Mouse (Mus musculus) urinary bladder, adult 2 months (tissue): ENCODE data around the gene Pipox. TPM values are rescaled to one million over a fixed set of nuclear protein-coding genes. Genes with fewer than 3 reads are reported as not detected.

Experiments used
- DNase-seq: peaks from one replicate; pipeline ENCODE4 v3.0.0; 2022; ENCODE audit warnings: low spot score
- polyA plus RNA-seq: library from polyadenylated mRNA; depleted of rRNA; stranded (reverse); fragments of >200 nt; gene quantifications from 2 replicates; pipeline ENCODE4 v1.2.3, GENCODE M21; 2012; rRNA removed

Pipox gene
- polyA plus RNA-seq, 1 experiment = 0.66 TPM

DNA sequence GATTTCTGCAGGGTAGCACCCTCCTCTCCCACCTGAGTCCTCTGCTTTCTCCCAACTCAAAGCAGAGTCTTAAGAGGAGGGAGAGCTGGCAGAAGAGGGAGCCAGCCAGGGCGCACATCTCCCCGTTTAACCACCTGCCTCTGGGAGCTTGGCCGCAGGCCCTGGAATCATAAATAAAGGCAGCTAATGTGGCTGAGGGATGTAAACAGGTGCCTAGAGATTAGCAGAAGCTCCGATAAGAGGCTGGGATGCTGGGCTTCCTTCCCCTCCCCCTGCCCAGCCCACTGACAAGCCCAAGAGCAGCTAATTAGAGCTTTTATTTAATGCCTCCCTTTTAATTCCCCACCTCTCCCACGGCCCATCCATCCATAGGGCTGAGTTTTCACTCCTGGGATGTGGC, 45.8 kb downstream of the Pipox start:
- no peak for DNase-seq

DNA sequence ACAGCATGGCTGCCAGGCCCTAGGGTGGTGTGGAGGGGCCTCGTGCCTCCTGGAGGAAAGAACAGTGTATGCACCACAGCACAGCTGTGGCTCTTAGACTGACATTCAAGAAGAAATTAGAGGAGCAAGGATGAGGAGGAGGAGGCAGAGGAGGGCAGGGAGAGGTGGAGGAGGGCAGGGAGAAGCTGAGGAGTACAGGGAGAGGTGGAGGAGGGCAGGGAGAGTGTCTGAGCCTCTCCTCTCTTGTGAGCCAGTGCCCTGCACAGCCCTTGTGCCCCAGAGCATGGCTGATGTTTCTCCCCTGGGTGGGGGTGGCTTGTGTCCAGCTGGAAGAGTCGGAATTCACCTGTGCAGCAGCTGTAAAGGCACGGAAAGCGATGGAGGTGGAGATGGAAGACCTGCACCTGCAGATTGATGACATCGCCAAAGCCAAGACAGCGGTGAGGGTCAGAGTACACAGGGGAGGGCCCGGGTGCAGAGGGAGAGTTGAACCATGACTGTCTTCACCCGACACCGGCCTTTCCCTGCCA, 46.2 kb downstream of the Pipox start:
- DNase-seq = no peak

DNA sequence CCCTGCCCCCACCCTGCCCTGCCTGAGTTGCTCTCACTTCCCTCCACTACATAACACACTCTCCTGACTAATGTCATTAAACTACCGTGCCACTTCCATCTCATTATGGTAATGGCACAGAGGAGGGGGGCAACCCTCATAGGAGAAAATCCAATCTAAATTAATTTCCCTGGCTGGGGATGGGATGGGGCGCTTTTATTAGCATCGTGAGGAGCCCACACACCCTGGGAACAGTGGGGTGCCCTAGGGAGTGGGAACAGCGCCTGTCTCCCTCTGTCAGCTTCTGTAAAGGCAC, 50.0 kb downstream of the Pipox start:
- no peak for DNase-seq

DNA sequence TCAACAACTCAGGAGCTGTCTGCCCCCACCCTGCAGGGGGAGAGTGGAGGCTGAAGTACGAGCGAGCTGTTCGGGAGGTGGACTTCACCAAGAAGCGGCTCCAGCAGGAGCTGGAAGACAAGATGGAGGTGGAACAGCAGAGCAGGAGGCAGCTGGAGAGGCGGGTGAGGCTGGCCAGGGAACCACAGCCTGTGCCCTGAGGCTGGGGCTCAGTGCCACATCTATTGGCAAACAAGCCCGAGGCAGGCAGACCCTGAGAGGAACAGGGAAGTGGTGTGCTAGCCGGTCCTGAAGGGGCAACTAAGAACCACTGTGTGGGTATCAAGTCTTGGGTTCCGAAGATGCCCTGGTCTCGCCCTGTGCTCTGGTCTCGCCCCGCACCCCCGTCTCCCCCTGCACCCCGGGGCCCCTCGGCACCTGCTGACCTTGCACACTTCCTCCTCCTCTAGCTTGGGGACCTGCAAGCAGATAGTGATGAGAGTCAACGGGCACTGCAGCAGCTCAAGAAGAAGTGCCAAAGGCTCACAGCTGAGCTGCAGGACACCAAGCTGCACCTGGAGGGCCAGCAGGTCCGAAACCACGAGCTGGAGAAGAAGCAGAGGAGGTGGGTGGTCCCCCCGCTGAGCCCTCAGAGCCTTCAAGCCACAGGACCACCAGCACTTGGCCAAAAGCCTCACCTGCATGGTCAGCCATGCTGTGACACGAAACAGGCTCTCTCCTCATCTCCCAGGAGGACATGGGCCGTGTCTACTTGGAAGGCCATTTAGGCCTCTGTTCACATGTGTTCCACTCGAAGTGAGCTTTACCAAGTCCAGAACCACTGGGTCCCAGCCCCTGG, 50.6 kb downstream of the Pipox start:
- no peak for DNase-seq

DNA sequence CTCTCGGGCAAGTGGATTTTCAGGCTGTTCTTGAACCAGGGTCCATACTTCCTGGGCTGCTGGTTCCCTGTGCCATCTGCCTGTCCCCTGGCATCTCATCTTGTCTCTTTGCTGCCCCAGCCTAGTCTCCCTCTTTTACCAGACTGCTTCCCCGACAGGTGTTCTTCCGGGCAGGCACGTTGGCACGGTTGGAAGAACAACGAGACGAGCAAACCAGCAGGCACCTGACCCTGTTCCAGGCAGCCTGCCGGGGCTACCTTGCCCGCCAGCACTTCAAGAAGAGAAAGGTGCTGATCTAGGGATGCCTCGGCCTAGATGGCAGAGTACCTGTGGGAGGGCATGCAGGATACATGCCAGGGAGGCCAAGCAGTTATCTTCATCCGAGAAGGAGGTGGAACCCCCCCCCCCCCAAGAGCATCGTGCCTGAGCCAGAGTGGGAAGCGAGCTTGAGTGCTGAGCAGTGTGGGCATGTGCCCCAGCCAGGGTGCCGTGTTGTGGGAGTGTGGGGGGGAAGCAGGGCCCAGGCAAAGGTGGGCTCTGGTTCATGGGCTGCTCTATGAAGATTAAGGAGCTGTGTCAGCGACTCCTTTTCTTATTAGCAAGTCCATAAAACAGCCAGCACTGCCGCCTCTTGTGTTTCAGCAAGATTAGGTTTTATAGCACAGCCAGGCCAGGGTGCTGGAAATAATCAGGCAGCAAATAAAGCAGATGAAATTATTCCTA, 53.2 kb downstream of the Pipox start:
- DNase-seq = no peak

DNA sequence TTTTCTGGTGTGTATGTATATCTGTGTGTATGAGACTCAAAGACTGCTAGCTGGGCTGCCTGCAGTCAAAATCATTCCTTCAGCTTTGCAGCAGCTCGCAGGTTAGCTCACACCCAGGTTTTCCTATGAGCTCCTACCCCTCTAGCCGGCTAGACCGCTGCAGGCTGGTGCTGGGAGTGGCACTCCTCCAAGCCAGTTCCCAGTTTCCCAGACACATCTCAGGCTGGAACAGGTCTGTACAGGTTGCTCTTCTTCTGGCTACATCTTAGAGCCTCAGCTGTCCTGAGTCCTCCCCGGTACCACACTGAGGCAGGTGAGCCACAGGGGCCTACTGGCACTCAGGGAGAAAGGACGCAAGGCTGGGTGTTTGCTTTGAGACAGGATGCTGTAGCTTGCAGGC, 56.0 kb downstream of the Pipox start:
- DNase-seq = no peak

DNA sequence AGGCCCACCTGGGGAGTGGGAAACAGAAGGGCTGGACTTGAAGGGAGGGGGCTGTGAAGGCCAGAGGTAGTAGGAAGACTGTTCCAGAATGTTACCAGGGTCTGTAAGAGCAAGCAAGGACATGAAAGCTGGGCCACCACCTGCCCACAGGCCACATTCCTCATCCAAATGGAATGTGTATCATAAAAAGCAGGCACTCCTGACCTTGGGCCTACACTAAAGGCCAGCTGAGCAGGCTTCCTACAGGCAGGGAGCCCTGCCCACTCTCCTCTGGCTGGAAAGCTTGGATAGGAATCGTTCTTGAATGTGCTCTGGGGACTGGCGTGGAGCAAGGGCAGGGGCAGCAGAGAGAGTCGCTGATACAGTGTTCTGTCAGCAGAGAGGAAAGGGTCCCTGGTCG, 57.1 kb downstream of the Pipox start:
- DNase-seq = no peak

DNA sequence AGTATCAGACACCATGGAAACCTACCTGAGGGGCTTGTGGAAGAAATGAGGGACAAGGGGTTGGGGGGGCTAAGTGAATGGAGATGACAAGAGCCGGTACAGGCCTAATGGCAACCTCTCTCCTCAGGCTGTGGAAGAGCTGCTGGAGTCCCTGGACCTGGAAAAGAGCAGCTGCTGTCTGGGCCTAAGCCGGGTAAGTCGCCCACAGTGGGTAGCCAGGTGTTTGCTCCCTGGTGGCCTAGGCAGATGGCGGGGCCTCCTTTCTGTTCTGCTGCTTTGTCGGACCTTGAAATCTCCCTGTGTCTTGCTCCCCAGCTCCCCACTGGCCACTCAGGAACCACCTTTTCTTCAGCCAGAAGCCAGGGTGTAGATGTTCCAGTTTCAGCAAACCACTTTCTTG, 57.6 kb downstream of the Pipox start:
- no peak for DNase-seq

DNA sequence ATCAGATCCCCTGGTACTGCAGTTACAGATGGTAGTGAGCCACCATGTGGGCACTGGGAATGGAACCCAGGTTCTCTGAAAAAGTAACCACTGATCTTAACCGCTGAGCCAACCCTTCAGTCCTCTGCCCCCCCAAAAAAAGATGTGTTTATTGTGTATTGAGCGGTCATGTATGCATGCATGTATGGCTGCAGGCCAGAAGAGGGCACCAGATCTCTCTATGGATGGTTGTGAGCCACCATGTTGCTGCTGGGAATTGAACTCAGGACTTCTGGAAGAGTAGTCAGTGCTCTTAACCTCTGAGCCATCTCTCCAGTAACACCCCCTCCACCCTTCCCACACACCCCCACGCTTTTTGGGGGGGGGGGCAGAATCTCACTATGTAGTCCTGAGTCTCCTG, 58.8 kb downstream of the Pipox start:
- no peak for DNase-seq

DNA sequence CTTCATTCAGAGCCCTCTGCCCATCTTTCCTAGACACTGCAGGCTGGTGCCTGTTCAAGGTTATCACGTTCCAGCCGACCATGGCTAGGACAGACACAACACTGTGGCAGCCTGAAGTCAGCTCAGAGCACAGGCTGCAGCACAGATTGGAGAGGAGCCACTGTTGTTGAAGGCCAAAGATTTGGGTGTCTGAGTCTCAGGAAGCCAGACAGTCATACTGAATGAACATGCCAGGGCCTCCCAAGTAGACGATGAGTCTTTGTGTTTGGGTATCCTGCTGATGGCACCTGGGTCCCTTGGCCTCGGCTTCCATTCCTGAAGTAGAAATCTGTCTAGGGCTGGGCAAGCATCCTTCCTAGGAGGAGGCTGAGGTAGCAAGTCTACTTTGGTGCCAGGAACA, 61.4 kb downstream of the Pipox start:
- DNase-seq = no peak

DNA sequence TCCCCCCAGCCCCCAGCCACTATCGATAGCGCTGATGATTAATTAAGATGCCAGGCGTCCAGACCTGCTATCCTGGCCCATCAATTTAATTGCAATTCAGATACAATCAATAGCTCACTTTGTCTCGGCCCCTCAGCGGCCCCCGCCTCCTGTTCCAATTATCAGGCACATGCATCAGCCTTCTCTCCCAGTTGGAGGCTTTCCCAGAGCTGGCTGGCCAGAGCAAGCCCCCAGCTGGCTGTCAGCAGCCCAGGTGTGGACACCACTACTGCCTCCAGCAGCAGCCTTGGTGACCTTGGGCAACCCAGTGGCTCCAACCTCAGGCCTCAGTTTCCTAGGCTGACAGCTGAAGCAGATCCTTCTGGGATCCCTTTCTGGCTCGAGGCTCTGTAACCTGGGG, 63.0 kb downstream of the Pipox start:
- no peak for DNase-seq

Other genes with a start within 250 kb of the Pipox start
- gene Nufip2, start 207.9 kb downstream of the Pipox start, polyA plus RNA-seq = 16.4 and 19.3 TPM in 2 replicates
- not detected in 2 replicates for gene Cryba1, start 168.8 kb downstream of the Pipox start, polyA plus RNA-seq
- gene Myo18a, start 130.8 kb downstream of the Pipox start, polyA plus RNA-seq = 24.1 and 33.8 TPM in 2 replicates
- not detected in 2 replicates for gene Gm10277, start 106.3 kb downstream of the Pipox start, polyA plus RNA-seq
- 0.09 and 0.21 TPM in 2 replicates for gene Sez6, start 36.7 kb upstream of the Pipox start, polyA plus RNA-seq
- 36.4 and 53.7 TPM in 2 replicates for gene Phf12, start 88.7 kb upstream of the Pipox start, polyA plus RNA-seq
- gene Dhrs13, start 138.2 kb upstream of the Pipox start, polyA plus RNA-seq = 2.2 and 2.5 TPM in 2 replicates
- 108 and 126 TPM in 2 replicates for gene Flot2, start 143.8 kb upstream of the Pipox start, polyA plus RNA-seq
- 23.0 and 28.0 TPM in 2 replicates for gene Eral1, start 186.3 kb upstream of the Pipox start, polyA plus RNA-seq
- 6.1 and 10.1 TPM in 2 replicates for gene Fam222b, start 200.6 kb upstream of the Pipox start, polyA plus RNA-seq